ENCODE assay signal across 34 mouse cellular contexts in the genomic region with DNA sequence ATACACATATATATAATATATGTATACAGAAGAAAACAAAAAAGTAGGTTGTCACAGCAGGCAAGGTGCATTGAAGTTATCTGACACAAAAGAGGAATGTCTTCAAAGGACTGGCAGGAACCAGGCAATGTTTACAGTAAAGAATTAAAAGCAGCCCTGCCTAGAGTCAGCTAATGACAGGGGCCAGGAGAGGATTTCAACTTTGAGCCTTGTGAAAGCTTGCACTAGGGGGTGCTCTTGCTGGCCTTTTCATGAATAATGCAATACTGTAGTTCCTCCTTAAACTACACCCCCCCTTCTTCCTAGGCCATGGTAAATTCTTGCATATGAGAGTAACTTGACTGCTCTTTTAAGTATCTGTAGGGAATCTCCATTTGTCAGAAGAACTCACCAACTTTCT. TPM values are rescaled to one million over a fixed set of nuclear protein-coding genes. Genes with fewer than 3 reads are reported as not detected.
DNase-seq lines count a peak whose midpoint lies in the region; ATAC-seq and TF ChIP-seq lines count a peak whose summit lies in the region.
"Had no signal": no experiment of that assay in that cellular context is flagged by ENCODE, and none has a peak within 500 bp of the region (broad histone marks: within the 10 kb centered on the region; RNA-seq: fewer than 3 reads in every experiment).

No protein-coding gene starts in this region.

- H3K9me3 ChIP-seq in liver, embryonic 11.5 days (ENCODE audit: control insufficient read depth, low read length): no peaks in the 10 kb centered on the region
- no peaks in the 10 kb centered on the region for H3K9me3 ChIP-seq in stomach, postnatal 0 days (ENCODE audit: control insufficient read depth, low read length)
- H3K9me3 ChIP-seq: embryonic facial prominence, embryonic 13.5 days; forebrain, embryonic 10.5 days; hindbrain, embryonic 13.5 days had no signal

- H3K27ac ChIP-seq in heart, adult 2 months: no peak overlapping the region
- H3K27ac ChIP-seq in liver, adult 2 months (replicated peaks; ENCODE audit: insufficient read depth, low read depth, low read length): no peak overlapping the region
- no peak overlapping the region for H3K27ac ChIP-seq in liver, embryonic 11.5 days (ENCODE audit: low read depth, low read length)
- no peak overlapping the region for H3K27ac ChIP-seq in stomach, postnatal 0 days (replicated peaks)
- H3K27ac ChIP-seq: embryonic facial prominence, embryonic 13.5 days; forebrain, embryonic 10.5 days; hindbrain, embryonic 13.5 days; macrophage had no signal

- TF ChIP-seq CTCF in heart, adult 2 months (IDR thresholded peaks at IDR 0.05): peak; percentile 22; the same call in 1 of the 2 replicates
- TF ChIP-seq CTCF in liver, adult 2 months (IDR thresholded peaks at IDR 0.05; ENCODE audit: low read depth, low read length): 0 out of 2 replicates have a peak, but pooled peaks have one; percentile 16
- TF ChIP-seq CTCF in stomach, postnatal 0 days (IDR thresholded peaks at IDR 0.05; ENCODE audit: low read depth): peak; percentile 31

- intact Hi-C loops in heart, adult 2 months (cut with DNase I): no loop called here
- intact Hi-C loops in heart, postnatal 36 days (cut with DNase I): no loop called here

- no peaks in the 10 kb centered on the region for H3K79me2 ChIP-seq in heart, adult 2 months (replicated peaks; ENCODE audit: control insufficient read depth, insufficient read depth, low read length)
- no peaks in the 10 kb centered on the region for H3K79me2 ChIP-seq in liver, adult 2 months (ENCODE audit: control insufficient read depth, insufficient read depth, low read length)

- no peak for TF ChIP-seq EP300 in heart, adult 2 months (IDR thresholded peaks at IDR 0.05; ENCODE audit: insufficient read depth, low read depth, low read length)
- no peak for TF ChIP-seq EP300 in stomach, postnatal 0 days (optimal IDR thresholded peaks at IDR 0.05)

- H3K4me1 ChIP-seq in heart, adult 2 months (ENCODE audit: control insufficient read depth, insufficient read depth, low read length): no peaks in the 10 kb centered on the region
- no peaks in the 10 kb centered on the region for H3K4me1 ChIP-seq in liver, adult 2 months (ENCODE audit: control insufficient read depth, insufficient read depth, low read length)
- no peaks in the 10 kb centered on the region for H3K4me1 ChIP-seq in liver, embryonic 11.5 days (replicated peaks; ENCODE audit: control insufficient read depth, insufficient read depth, low read length)
- no peaks in the 10 kb centered on the region for H3K4me1 ChIP-seq in stomach, postnatal 0 days (replicated peaks; ENCODE audit: control insufficient read depth, insufficient read depth)

- H3K36me3 ChIP-seq in heart, adult 2 months (ENCODE audit: control insufficient read depth, insufficient read depth, low read length): no peaks in the 10 kb centered on the region
- H3K36me3 ChIP-seq in liver, adult 2 months (ENCODE audit: control insufficient read depth, insufficient read depth, low read length): no peaks in the 10 kb centered on the region
- H3K36me3 ChIP-seq in liver, embryonic 11.5 days (ENCODE audit: control insufficient read depth, insufficient read depth, low read length): no peaks in the 10 kb centered on the region
- no peaks in the 10 kb centered on the region for H3K36me3 ChIP-seq in stomach, postnatal 0 days (ENCODE audit: control insufficient read depth, insufficient read depth, low read length)
- H3K36me3 ChIP-seq: embryonic facial prominence, embryonic 13.5 days; forebrain, embryonic 10.5 days; hindbrain, embryonic 13.5 days had no signal

- no peaks in the 10 kb centered on the region for H3K27me3 ChIP-seq in heart, adult 2 months (ENCODE audit: control insufficient read depth, insufficient read depth, low read length)
- H3K27me3 ChIP-seq in liver, adult 2 months (ENCODE audit: control insufficient read depth, insufficient read depth, low read length): no peaks in the 10 kb centered on the region
- no peaks in the 10 kb centered on the region for H3K27me3 ChIP-seq in liver, embryonic 11.5 days (replicated peaks; ENCODE audit: control insufficient read depth, insufficient read depth, low read length)
- H3K27me3 ChIP-seq in stomach, postnatal 0 days (ENCODE audit: control insufficient read depth, insufficient read depth, low read length): no peaks in the 10 kb centered on the region
- H3K27me3 ChIP-seq: CH12.LX; embryonic facial prominence, embryonic 13.5 days; hindbrain, embryonic 13.5 days had no signal

- no peak for ATAC-seq in liver, embryonic 11.5 days (replicated peaks; ENCODE audit: low FRiP score)
- no peak for ATAC-seq in stomach, postnatal 0 days (ENCODE audit: low FRiP score, low TSS enrichment)
- ATAC-seq: forebrain, embryonic 16.5 days; inflammation-experienced regulatory T-cells, adult 6 months; lung, postnatal 0 days; midbrain, embryonic 16.5 days had no signal

- no peak overlapping the region for H3K4me2 ChIP-seq in liver, embryonic 11.5 days
- H3K4me2 ChIP-seq in stomach, postnatal 0 days (replicated peaks; ENCODE audit: low read depth): no peak overlapping the region
- H3K4me2 ChIP-seq: embryonic facial prominence, embryonic 13.5 days; heart, embryonic 11.5 days; hindbrain, embryonic 13.5 days had no signal

- TF ChIP-seq POLR2A in heart, adult 2 months (IDR thresholded peaks at IDR 0.05; ENCODE audit: insufficient read depth, low read depth, low read length): no peak
- no peak for TF ChIP-seq POLR2A in liver, adult 2 months (IDR thresholded peaks at IDR 0.05; ENCODE audit: extremely low read depth, insufficient read depth, low read length)

- no peak overlapping the region for H3K9ac ChIP-seq in heart, adult 2 months (ENCODE audit: low read depth, low read length)
- H3K9ac ChIP-seq in liver, adult 2 months (ENCODE audit: low read depth, low read length): no peak overlapping the region
- no peak overlapping the region for H3K9ac ChIP-seq in liver, embryonic 11.5 days (ENCODE audit: low read depth, low read length)
- no peak overlapping the region for H3K9ac ChIP-seq in stomach, postnatal 0 days (ENCODE audit: low read length)
- H3K9ac ChIP-seq: embryonic facial prominence, embryonic 13.5 days; hindbrain, embryonic 13.5 days had no signal

- no peak overlapping the region for H3K4me3 ChIP-seq in heart, adult 2 months
- no peak overlapping the region for H3K4me3 ChIP-seq in liver, adult 2 months (ENCODE audit: insufficient read depth, low read depth, low read length)
- no peak overlapping the region for H3K4me3 ChIP-seq in liver, embryonic 11.5 days (ENCODE audit: low read depth, low read length)
- H3K4me3 ChIP-seq in stomach, postnatal 0 days (ENCODE audit: low read depth, low read length): no peak overlapping the region
- H3K4me3 ChIP-seq: embryonic facial prominence, embryonic 13.5 days; forebrain, embryonic 10.5 days; hindbrain, embryonic 13.5 days had no signal

- no peak for DNase-seq in heart, adult 2 months
- no peak for DNase-seq in heart, postnatal 36 days
- DNase-seq in liver, adult 2 months (ENCODE audit: extremely low read depth, low read depth, low spot score): peak; percentile 25
- no peak for DNase-seq in liver, embryonic 11.5 days (ENCODE audit: low spot score)
- peak; percentile 31 for DNase-seq in A20 (ENCODE audit: low read depth, low spot score)
- DNase-seq in stomach, postnatal 0 days (ENCODE audit: low spot score): no peak
- no peak for DNase-seq in urinary bladder, postnatal 10 days (ENCODE audit: low spot score)
- DNase-seq: adrenal gland, postnatal 14 days; cerebellum, adult 11 months; cerebellum, adult 9-11 months; gastrocnemius, postnatal 14 days; heart, adult 11 months; heart, postnatal 4 days; kidney, adult 8-10 months; kidney, postnatal 10 days; liver; lung, adult 18-20 months; spleen, adult 18-20 months; thymus, postnatal 4 days had no signal

RNA-seq across cellular contexts. Expression of a gene that starts 10.8 kb away (rescaled TPM):
- 10 to 100 TPM; 45.1 to 45.7 TPM for total RNA-seq in heart, adult 2 months (2021)
- 11.9 and 19.2 TPM in 2 replicates for polyA plus RNA-seq in heart, adult 2 months (2012; rRNA removed)
- total RNA-seq in heart, postnatal 36 days (2021): 10 to 100 TPM; 40.3 to 40.9 TPM
- total RNA-seq in liver, adult 2 months (2014; rRNA removed): 19.1 and 21.7 TPM in 2 replicates
- polyA plus RNA-seq in liver, adult 2 months (2012; rRNA removed): 12.6 and 14.1 TPM in 2 replicates
- polyA plus RNA-seq in liver, embryonic 11.5 days (2014; fragmentation: Nextera tagmentation; extraction: Ambion mirVana): 27.9 and 30.9 TPM in 2 replicates
- 14.4 and 16.1 TPM in 2 replicates for polyA plus RNA-seq in stomach, postnatal 0 days (2015; fragmentation: Nextera tagmentation; extraction: Ambion mirVana)

RNA-seq across cellular contexts. Expression of a gene that starts 36.0 kb away (rescaled TPM):
- total RNA-seq in heart, adult 2 months (2021): not detected
- polyA plus RNA-seq in heart, adult 2 months (2012; rRNA removed): 0.09 TPM in 1 of 2 replicates, not detected in the other
- total RNA-seq in heart, postnatal 36 days (2021): not detected
- 0.09 and 0.40 TPM in 2 replicates for total RNA-seq in liver, adult 2 months (2014; rRNA removed)
- not detected in 2 replicates for polyA plus RNA-seq in liver, adult 2 months (2012; rRNA removed)
- 0.08 TPM in 1 of 2 replicates, not detected in the other for polyA plus RNA-seq in liver, embryonic 11.5 days (2014; fragmentation: Nextera tagmentation; extraction: Ambion mirVana)
- 0.05 TPM in 1 of 2 replicates, not detected in the other for polyA plus RNA-seq in stomach, postnatal 0 days (2015; fragmentation: Nextera tagmentation; extraction: Ambion mirVana)
- total RNA-seq: adrenal gland, postnatal 14 days; gastrocnemius, postnatal 14 days; neutrophil, adult 5-6 weeks had no signal
- polyA plus RNA-seq: forebrain, embryonic 10.5 days; heart, embryonic 11.5 days; heart, embryonic 16.5 days; inflammation-experienced regulatory T-cells, adult 6 months; large intestine, adult 2 months; lung, postnatal 0 days; thymus, postnatal 0 days had no signal

RNA-seq across cellular contexts. Expression of a gene that starts 45.8 kb away (rescaled TPM):
- total RNA-seq in heart, adult 2 months (2021): not detected
- polyA plus RNA-seq in heart, adult 2 months (2012; rRNA removed): 0.08 and 0.20 TPM in 2 replicates
- not detected for total RNA-seq in heart, postnatal 36 days (2021)
- total RNA-seq in liver, adult 2 months (2014; rRNA removed): not detected in 2 replicates
- polyA plus RNA-seq in liver, adult 2 months (2012; rRNA removed): not detected in 2 replicates
- 0.79 and 2.4 TPM in 2 replicates for polyA plus RNA-seq in liver, embryonic 11.5 days (2014; fragmentation: Nextera tagmentation; extraction: Ambion mirVana)
- polyA plus RNA-seq in stomach, postnatal 0 days (2015; fragmentation: Nextera tagmentation; extraction: Ambion mirVana): 0.32 and 0.67 TPM in 2 replicates
- total RNA-seq: CH12.LX; gastrocnemius, postnatal 14 days; neutrophil, adult 5-6 weeks had no signal
- polyA plus RNA-seq: C2C12; inflammation-experienced regulatory T-cells, adult 6 months; macrophage had no signal

Comparison
In these comparisons a context has a peak if more than half of its experiments do, and no peak if none do; other contexts are left out.
1. DNase-seq: peak in liver, adult 2 months (single experiment) and A20 (single experiment); none in heart, adult 2 months (0 of 2), heart, postnatal 36 days (0 of 2), liver, embryonic 11.5 days (single experiment), stomach, postnatal 0 days (single experiment) and urinary bladder, postnatal 10 days (single experiment).
2. Peak in every context shown above with its lines, with median percentiles within 50 percentile points of each other: CTCF ChIP-seq.